Mouse (Mus musculus) hindbrain, embryonic 10.5 days (tissue): ENCODE data around the gene Fgf22. TPM values are rescaled to one million over a fixed set of nuclear protein-coding genes. Genes with fewer than 3 reads are reported as not detected.

ENCODE experiments used
- DNase-seq: peaks from one replicate; pipeline ENCODE4 v3.0.0-alpha.2; 2017; ENCODE audit warnings: low spot score
- H3K27ac ChIP-seq: fragments of 300-500 bp; sonication (generic); 2 replicates; pipeline ENCODE4 v1.5.1; 2016; ENCODE audit warnings: mild to moderate bottlenecking, moderate library complexity
- H3K27me3 ChIP-seq: fragments of 300-500 bp; sonication (generic); 2 replicates; pipeline ENCODE4 v1.6.1; 2016; ENCODE audit warnings: mild to moderate bottlenecking; ENCODE audit not compliant: poor library complexity, insufficient read depth, severe bottlenecking
- H3K36me3 ChIP-seq: fragments of 300-500 bp; sonication (generic); 2 replicates; pipeline ENCODE4 v1.6.1; 2016; ENCODE audit warnings: mild to moderate bottlenecking, moderate library complexity
- H3K4me1 ChIP-seq: fragments of 300-500 bp; sonication (generic); replicated peaks from 2 replicates; pipeline ENCODE4 v1.6.1; 2016; ENCODE audit warnings: mild to moderate bottlenecking
- H3K4me3 ChIP-seq: fragments of 300-500 bp; sonication (generic); 2 replicates; pipeline ENCODE4 v1.5.1; 2016; ENCODE audit warnings: mild to moderate bottlenecking, moderate library complexity
- H3K9me3 ChIP-seq: fragments of 300-500 bp; sonication (generic); 2 replicates; pipeline ENCODE4 v1.6.1; 2016; ENCODE audit warnings: mild to moderate bottlenecking, moderate library complexity
- WGBS: fragments of 180-500 bp; shearing (Covaris S2); methylation state at CpG from one replicate; pipeline ENCODE4 v1.1.7; 2016; 5-methylcytosine and 5-hydroxymethylcytosine counted together
- polyA plus RNA-seq: library from polyadenylated mRNA; unstranded; fragments of >200 nt; fragmentation: Nextera tagmentation; extraction: Ambion mirVana; gene quantifications from 2 replicates; pipeline ENCODE4 v1.2.1, GENCODE M21; 2016

Fgf22 gene
- polyA plus RNA-seq, 1 experiment from 2014 or later, result 0.55 TPM

DNA sequence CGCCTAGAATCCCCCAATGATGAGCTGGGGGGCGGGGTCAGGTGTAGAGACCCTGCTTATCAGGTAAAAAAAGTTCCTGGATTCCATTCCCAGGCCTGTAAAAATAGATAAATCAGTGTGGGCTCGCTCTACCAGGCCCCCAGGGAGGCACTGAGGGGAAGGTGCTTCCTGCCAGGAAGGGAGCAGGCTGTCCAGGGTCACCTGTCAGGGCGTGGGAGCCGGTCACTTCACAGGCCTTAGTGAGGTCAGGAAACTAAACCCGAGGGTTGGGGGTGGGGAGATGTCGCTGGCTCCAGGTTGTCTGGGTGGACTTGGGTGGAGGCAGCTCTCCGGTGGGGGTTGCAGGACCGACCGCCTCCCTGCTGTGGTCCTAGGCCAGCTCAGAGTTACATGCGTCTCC, 50.8 kb downstream of the Fgf22 start:
- H3K4me1 ChIP-seq, result peaks cover 75% of the 10 kb centered on the region
- peak overlapping the region; percentile 91 for H3K27ac ChIP-seq
- H3K36me3 ChIP-seq, result peaks cover 46% of the 10 kb centered on the region
- H3K9me3 ChIP-seq, result no peaks in the 10 kb centered on the region
- H3K27me3 ChIP-seq, result no peaks in the 10 kb centered on the region
- 70% methylated on average over 11 of the region's 11 CpGs for WGBS
- no peak overlapping the region; the same call in 1 of the 2 replicates for H3K4me3 ChIP-seq
- no peak for DNase-seq

DNA sequence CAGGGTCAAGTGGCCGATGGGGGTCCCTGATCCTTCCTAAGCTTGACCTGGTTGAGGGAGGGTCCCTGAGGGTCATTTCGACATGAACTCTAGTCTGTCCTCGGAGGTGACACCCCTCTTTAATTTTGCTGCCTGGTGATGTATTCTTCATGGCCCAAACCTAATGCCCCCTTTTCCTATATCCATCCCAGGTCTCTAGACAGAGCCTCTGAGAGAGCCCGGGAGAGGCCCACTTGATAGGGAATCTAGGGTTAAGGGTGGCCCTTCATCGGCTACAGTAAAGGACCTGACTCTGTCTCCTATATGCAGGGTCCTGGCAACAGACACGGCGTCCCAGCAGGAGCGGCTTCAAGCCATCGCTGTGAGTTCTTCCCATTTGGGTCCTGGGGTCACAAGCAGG, 51.5 kb downstream of the Fgf22 start:
- 86% methylated on average over 9 of the region's 9 CpGs for WGBS
- peaks cover 48% of the 10 kb centered on the region for H3K36me3 ChIP-seq
- H3K9me3 ChIP-seq, result no peaks in the 10 kb centered on the region
- peak overlapping the region; percentile 91 for H3K27ac ChIP-seq
- peaks cover 70% of the 10 kb centered on the region for H3K4me1 ChIP-seq
- H3K4me3 ChIP-seq, result no peak overlapping the region
- no peak for DNase-seq
- H3K27me3 ChIP-seq, result no peaks in the 10 kb centered on the region

- H3K27me3 ChIP-seq, result no peaks in the 10 kb centered on the region
- peak overlapping the region; percentile 60 for H3K27ac ChIP-seq
- 84% methylated on average over 10 of the region's 10 CpGs for WGBS
- H3K4me1 ChIP-seq, result peaks cover 67% of the 10 kb centered on the region
- H3K4me3 ChIP-seq, result peak overlapping the region; percentile 12; the same call in 1 of the 2 replicates
- peaks cover 55% of the 10 kb centered on the region for H3K36me3 ChIP-seq
- DNase-seq, result no peak
- no peaks in the 10 kb centered on the region for H3K9me3 ChIP-seq
These were observed 52.1 kb downstream of the Fgf22 start for GRCm38 (mm10) chr10:79806972-79807371.

DNA sequence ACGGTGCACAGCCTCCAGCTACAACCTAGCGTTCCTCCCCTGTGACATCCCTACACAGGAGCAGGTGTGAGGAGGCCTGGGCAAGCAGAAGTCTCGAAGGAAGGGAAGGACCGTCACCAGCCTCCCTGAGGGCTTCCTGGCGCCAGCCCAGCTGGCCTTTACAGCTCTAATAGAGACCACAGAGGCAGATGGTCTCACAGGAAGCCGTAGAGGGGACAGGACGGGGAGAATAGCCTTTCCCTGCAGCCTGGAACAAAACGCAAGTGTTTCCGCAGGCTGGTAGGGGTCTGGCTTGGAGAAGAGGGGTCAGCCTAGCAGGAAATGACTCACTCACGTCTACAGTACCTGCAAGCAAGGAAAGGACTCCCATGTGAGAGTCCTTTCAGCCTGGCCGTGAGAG, 53.0 kb downstream of the Fgf22 start:
- DNase-seq, result no peak
- Histone ChIP-seq H3K4me1 (peaks cover 59% of the 10 kb centered on the region), H3K27ac (peak overlapping the region; percentile 75), H3K4me3 (no peak overlapping the region), H3K27me3 (no peaks in the 10 kb centered on the region), H3K9me3 (no peaks in the 10 kb centered on the region), H3K36me3 (peaks cover 63% of the 10 kb centered on the region)
- 71% methylated on average over 11 of the region's 11 CpGs for WGBS

Other genes with a start within 250 kb of the Fgf22 start
- 19.3 and 25.7 TPM in 2 replicates for gene Plpp2, start 221.3 kb upstream of the Fgf22 start, polyA plus RNA-seq
- 70.0 and 77.2 TPM in 2 replicates for gene Mier2, start 199.9 kb upstream of the Fgf22 start, polyA plus RNA-seq
- gene Theg, start 167.7 kb upstream of the Fgf22 start, polyA plus RNA-seq, result not detected in 2 replicates
- 0.02 and 0.07 TPM in 2 replicates for gene C2cd4c, start 141.1 kb upstream of the Fgf22 start, polyA plus RNA-seq
- 20.5 and 22.6 TPM in 2 replicates for gene Shc2, start 117.2 kb upstream of the Fgf22 start, polyA plus RNA-seq
- not detected in 2 replicates for gene Odf3l2, start 109.3 kb upstream of the Fgf22 start, polyA plus RNA-seq
- 1.4 and 1.5 TPM in 2 replicates for gene Madcam1, start 90.5 kb upstream of the Fgf22 start, polyA plus RNA-seq
- 66.0 and 76.6 TPM in 2 replicates for gene Tpgs1, start 85.7 kb upstream of the Fgf22 start, polyA plus RNA-seq
- 243 and 244 TPM in 2 replicates for gene Cdc34, start 72.9 kb upstream of the Fgf22 start, polyA plus RNA-seq
- gene Gzmm, start 66.1 kb upstream of the Fgf22 start, polyA plus RNA-seq, result 0.75 and 1.2 TPM in 2 replicates
- gene Bsg, start 50.6 kb upstream of the Fgf22 start, polyA plus RNA-seq, result 657 and 686 TPM in 2 replicates
- gene Hcn2, start 38.4 kb upstream of the Fgf22 start, polyA plus RNA-seq, result 0.08 and 0.11 TPM in 2 replicates
- 47.3 and 51.6 TPM in 2 replicates for gene Polrmt, start 8.5 kb upstream of the Fgf22 start, polyA plus RNA-seq
- 124 and 136 TPM in 2 replicates for gene Rnf126, start 11.9 kb downstream of the Fgf22 start, polyA plus RNA-seq
- gene Fstl3, start 22.2 kb downstream of the Fgf22 start, polyA plus RNA-seq, result 1.7 and 1.8 TPM in 2 replicates
- gene Prss57, start 35.9 kb downstream of the Fgf22 start, polyA plus RNA-seq, result 0.10 TPM in 1 of 2 replicates, not detected in the other
- gene Palm, start 38.5 kb downstream of the Fgf22 start, polyA plus RNA-seq, result 142 and 175 TPM in 2 replicates
- 1.0 and 2.4 TPM in 2 replicates for gene Misp, start 65.9 kb downstream of the Fgf22 start, polyA plus RNA-seq
- gene Ptbp1, start 99.4 kb downstream of the Fgf22 start, polyA plus RNA-seq, result 288 and 338 TPM in 2 replicates
- 10.0 and 15.1 TPM in 2 replicates for gene Prtn3, start 119.4 kb downstream of the Fgf22 start, polyA plus RNA-seq
- gene Plppr3, start 119.6 kb downstream of the Fgf22 start, polyA plus RNA-seq, result 122 and 205 TPM in 2 replicates
- gene Elane, start 131.2 kb downstream of the Fgf22 start, polyA plus RNA-seq, result not detected in 2 replicates
- gene Cfd, start 135.8 kb downstream of the Fgf22 start, polyA plus RNA-seq, result not detected in 2 replicates
- gene Med16, start 153.8 kb downstream of the Fgf22 start, polyA plus RNA-seq, result 68.3 and 77.3 TPM in 2 replicates
- 2.6 and 4.5 TPM in 2 replicates for gene Gm26602, start 155.8 kb downstream of the Fgf22 start, polyA plus RNA-seq
- 0.72 and 0.80 TPM in 2 replicates for gene Kiss1r, start 161.9 kb downstream of the Fgf22 start, polyA plus RNA-seq
- gene R3hdm4, start 166.1 kb downstream of the Fgf22 start, polyA plus RNA-seq, result 130 and 152 TPM in 2 replicates
- gene Arid3a, start 172.0 kb downstream of the Fgf22 start, polyA plus RNA-seq, result 11.1 and 15.0 TPM in 2 replicates
- 128 and 140 TPM in 2 replicates for gene Wdr18, start 205.1 kb downstream of the Fgf22 start, polyA plus RNA-seq
- gene Grin3b, start 215.6 kb downstream of the Fgf22 start, polyA plus RNA-seq, result 0.35 TPM in 2 replicates
- gene Tmem259, start 229.3 kb downstream of the Fgf22 start, polyA plus RNA-seq, result 11.8 and 13.1 TPM in 2 replicates
- 201 and 223 TPM in 2 replicates for gene Cnn2, start 233.5 kb downstream of the Fgf22 start, polyA plus RNA-seq
- gene Abca7, start 241.4 kb downstream of the Fgf22 start, polyA plus RNA-seq, result 4.4 and 6.0 TPM in 2 replicates